Mouse (Mus musculus) stomach, postnatal 0 days (tissue): ENCODE measurements at regions not wholly inside any gene's neighbourhood (a gene's known extent, or its start where the extent isn't known, plus 50 kb on each side); places are given as distances from the start of the nearest gene placed in this dataset.

ENCODE experiments used
- CTCF ChIP-seq: IDR thresholded peaks from 2 replicates; pipeline ENCODE4 v1.5.1; 2016; ENCODE audit warnings: antibody characterized with exemption, low read depth, mild to moderate bottlenecking, moderate library complexity
- EP300 ChIP-seq: optimal IDR thresholded peaks from 2 replicates; pipeline ENCODE3; 2016; ENCODE audit warnings: antibody characterized with exemption

DNA sequence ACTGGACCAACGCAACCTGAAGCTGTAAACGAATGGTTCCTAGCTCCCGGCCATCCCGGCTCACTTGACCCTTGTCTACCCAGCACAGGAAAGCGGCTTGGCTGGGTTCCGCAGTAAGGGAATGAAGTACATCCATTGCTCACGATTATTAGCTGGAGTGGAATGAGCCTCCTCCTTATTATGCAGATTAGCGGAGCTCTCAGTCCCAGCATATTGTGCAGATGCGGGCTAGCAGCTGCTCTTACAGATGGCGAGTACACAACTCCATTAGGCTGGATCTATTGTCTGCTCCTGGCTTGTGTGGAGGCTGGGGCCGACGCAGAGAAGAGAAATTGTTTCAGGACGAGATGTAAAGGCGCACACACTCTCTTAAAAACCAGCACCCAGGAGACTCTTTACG lies 152.5 kb downstream of the Lnpk start:
- no peak for TF ChIP-seq CTCF
- no peak for TF ChIP-seq EP300
